Mouse (Mus musculus) intestine, embryonic 16.5 days (tissue): ENCODE measurements at regions not wholly inside any gene's neighbourhood (a gene's known extent, or its start where the extent isn't known, plus 50 kb on each side); places are given as distances from the start of the nearest gene placed in this dataset.

Experiments used
- ATAC-seq: fragments of 200-750 bp; cut with Nextera tagmentation; 2 replicates; pipeline ENCODE4 v1.8.0; 2017; ENCODE audit warnings: moderate TSS enrichment, moderate library complexity
- H3K27ac ChIP-seq: fragments of 300-500 bp; sonication (generic); 2 replicates; pipeline ENCODE4 v1.5.1; 2014; ENCODE audit warnings: mild to moderate bottlenecking, low read length
- H3K27me3 ChIP-seq: fragments of 300-500 bp; sonication (generic); replicated peaks from 2 replicates; pipeline ENCODE4 v1.6.1; 2014; ENCODE audit warnings: low read length, control low read depth, mixed read lengths; ENCODE audit not compliant: control insufficient read depth, insufficient read depth
- H3K36me3 ChIP-seq: fragments of 300-500 bp; sonication (generic); 2 replicates; pipeline ENCODE4 v1.6.1; 2014; ENCODE audit warnings: low read length, control low read depth; ENCODE audit not compliant: control insufficient read depth, insufficient read depth
- H3K4me1 ChIP-seq: fragments of 300-500 bp; sonication (generic); 2 replicates; pipeline ENCODE4 v1.6.1; 2014; ENCODE audit warnings: low read length, control low read depth, mixed read lengths; ENCODE audit not compliant: control insufficient read depth, insufficient read depth
- H3K4me2 ChIP-seq: fragments of 300-500 bp; sonication (generic); 2 replicates; pipeline ENCODE4 v1.6.1; 2014; ENCODE audit warnings: low read depth, low read length, control low read depth
- H3K4me3 ChIP-seq: fragments of 300-500 bp; sonication (generic); 2 replicates; pipeline ENCODE4 v1.5.1; 2014; ENCODE audit warnings: mild to moderate bottlenecking, low read length
- H3K9ac ChIP-seq: fragments of 300-500 bp; sonication (generic); 2 replicates; pipeline ENCODE4 v1.6.1; 2014; ENCODE audit warnings: low read depth, low read length
- H3K9me3 ChIP-seq: fragments of 300-500 bp; sonication (generic); 2 replicates; pipeline ENCODE4 v1.6.1; 2016; ENCODE audit warnings: low read length, control low read depth; ENCODE audit not compliant: control insufficient read depth
- WGBS: fragments of 180-500 bp; shearing (Covaris S2); extraction: QIAGEN DNeasy Blood & Tissue Kit; methylation state at CpG from one replicate; pipeline ENCODE4 v1.1.7; 2014; 5-methylcytosine and 5-hydroxymethylcytosine counted together

GRCm38 (mm10) chr3:150493433-150494045, 944.1 kb upstream of the Adgrl4 start:
- Histone ChIP-seq H3K27me3 (no peaks in the 10 kb centered on the region), H3K4me2 (no peak overlapping the region), H3K9ac (no peak overlapping the region), H3K4me3 (no peak overlapping the region), H3K9me3 (no peaks in the 10 kb centered on the region), H3K27ac (no peak overlapping the region), H3K36me3 (no peaks in the 10 kb centered on the region), H3K4me1 (no peaks in the 10 kb centered on the region)
- 68% methylated on average over 2 of the region's 2 CpGs for WGBS
- ATAC-seq, result no peak

DNA sequence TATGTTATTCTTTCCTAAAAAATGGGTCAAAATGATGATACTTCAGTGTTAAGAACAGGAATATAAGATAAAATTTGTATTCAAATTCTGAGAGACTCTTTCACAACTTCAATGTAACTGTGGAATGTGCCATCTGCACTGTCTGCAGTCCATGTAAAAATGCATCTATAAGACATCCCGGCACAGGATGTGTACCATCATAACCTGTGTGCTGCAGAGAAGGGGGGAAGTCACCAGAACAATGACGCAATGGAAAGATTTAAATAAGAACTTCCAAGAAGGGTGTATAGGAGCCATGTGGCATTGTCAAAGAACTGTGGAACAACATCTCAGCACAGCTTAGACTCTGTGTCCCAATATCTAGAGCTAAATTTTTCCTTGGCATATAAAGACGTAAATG, 906.7 kb upstream of the Adgrl4 start:
- H3K36me3 ChIP-seq, result no peaks in the 10 kb centered on the region
- no peaks in the 10 kb centered on the region for H3K4me1 ChIP-seq
- H3K4me3 ChIP-seq, result no peak overlapping the region
- 93% methylated on average over 3 of the region's 3 CpGs for WGBS
- H3K9ac ChIP-seq, result no peak overlapping the region
- H3K27me3 ChIP-seq, result no peaks in the 10 kb centered on the region
- H3K9me3 ChIP-seq, result no peaks in the 10 kb centered on the region
- no peak overlapping the region for H3K27ac ChIP-seq
- no peak overlapping the region for H3K4me2 ChIP-seq
- no peak for ATAC-seq

DNA sequence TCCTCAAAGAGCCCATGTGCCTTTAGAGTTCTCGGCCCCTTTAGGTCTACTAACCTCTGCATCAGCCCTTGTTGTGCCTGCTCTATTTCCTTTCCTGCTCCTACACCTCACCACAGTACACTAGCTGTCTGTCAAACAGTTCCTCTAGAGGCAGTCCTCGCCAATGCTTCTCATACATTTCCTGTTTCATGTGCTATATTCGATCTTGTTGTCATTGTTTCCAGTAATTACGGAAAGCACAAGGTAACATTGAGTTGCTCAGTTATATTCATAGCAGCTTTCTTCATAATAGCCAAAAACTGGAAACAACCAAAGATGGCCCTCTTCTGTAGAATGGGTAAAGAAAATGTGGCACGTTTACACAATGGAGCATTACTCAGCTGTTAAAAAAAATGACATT, 894.6 kb upstream of the Adgrl4 start:
- Histone ChIP-seq H3K9ac (no peak overlapping the region), H3K27ac (no peak overlapping the region), H3K36me3 (no peaks in the 10 kb centered on the region), H3K4me1 (no peaks in the 10 kb centered on the region), H3K9me3 (no peaks in the 10 kb centered on the region), H3K4me2 (no peak overlapping the region), H3K4me3 (no peak overlapping the region), H3K27me3 (no peaks in the 10 kb centered on the region)
- WGBS, result 83% methylated on average over 5 of the region's 5 CpGs
- ATAC-seq, result no peak

GRCm38 (mm10) chr3:150588474-150588873, 849.2 kb upstream of the Adgrl4 start:
- Histone ChIP-seq H3K9me3 (no peaks in the 10 kb centered on the region), H3K27ac (no peak overlapping the region), H3K36me3 (no peaks in the 10 kb centered on the region), H3K4me1 (no peaks in the 10 kb centered on the region), H3K9ac (no peak overlapping the region), H3K4me3 (no peak overlapping the region), H3K4me2 (no peak overlapping the region), H3K27me3 (no peaks in the 10 kb centered on the region)
- no peak for ATAC-seq
- WGBS, result 42% methylated on average over 1 of the region's 1 CpGs

- Histone ChIP-seq H3K36me3 (no peaks in the 10 kb centered on the region), H3K4me2 (no peak overlapping the region), H3K4me3 (no peak overlapping the region), H3K27me3 (no peaks in the 10 kb centered on the region), H3K9ac (no peak overlapping the region), H3K9me3 (no peaks in the 10 kb centered on the region), H3K27ac (no peak overlapping the region), H3K4me1 (no peaks in the 10 kb centered on the region)
- 90% methylated on average over 2 of the region's 2 CpGs for WGBS
- ATAC-seq, result no peak
Observed at GRCm38 (mm10) chr3:150590978-150591377, 846.7 kb upstream of the Adgrl4 start.

GRCm38 (mm10) chr3:150603400-150604095, 834.1 kb upstream of the Adgrl4 start:
- H3K36me3 ChIP-seq, result no peaks in the 10 kb centered on the region
- no peak overlapping the region for H3K9ac ChIP-seq
- no peaks in the 10 kb centered on the region for H3K27me3 ChIP-seq
- ATAC-seq, result no peak
- no peaks in the 10 kb centered on the region for H3K9me3 ChIP-seq
- H3K4me1 ChIP-seq, result no peaks in the 10 kb centered on the region
- H3K4me3 ChIP-seq, result no peak overlapping the region
- no peak overlapping the region for H3K4me2 ChIP-seq
- H3K27ac ChIP-seq, result no peak overlapping the region
- WGBS, result 78% methylated on average over 2 of the region's 2 CpGs

- H3K27ac ChIP-seq, result peak overlapping the region; percentile 33
- no peaks in the 10 kb centered on the region for H3K9me3 ChIP-seq
- 0 out of 2 replicates have a peak overlapping the region, but pooled peaks have one; percentile 7 for H3K4me2 ChIP-seq
- no peaks in the 10 kb centered on the region for H3K36me3 ChIP-seq
- no peak overlapping the region for H3K9ac ChIP-seq
- WGBS, result 51% methylated on average over 15 of the region's 15 CpGs
- no peaks in the 10 kb centered on the region for H3K27me3 ChIP-seq
- H3K4me3 ChIP-seq, result no peak overlapping the region
- no peaks in the 10 kb centered on the region for H3K4me1 ChIP-seq
- ATAC-seq, result peak; percentile 81
Observed at GRCm38 (mm10) chr3:150610681-150611101, 827.0 kb upstream of the Adgrl4 start.

GRCm38 (mm10) chr3:150637544-150637943, 800.1 kb upstream of the Adgrl4 start:
- no peak overlapping the region for H3K4me2 ChIP-seq
- no peaks in the 10 kb centered on the region for H3K4me1 ChIP-seq
- H3K4me3 ChIP-seq, result no peak overlapping the region
- no peaks in the 10 kb centered on the region for H3K36me3 ChIP-seq
- peak; percentile 87 for ATAC-seq
- no peak overlapping the region for H3K27ac ChIP-seq
- H3K27me3 ChIP-seq, result no peaks in the 10 kb centered on the region
- H3K9ac ChIP-seq, result no peak overlapping the region
- H3K9me3 ChIP-seq, result no peaks in the 10 kb centered on the region
- 71% methylated on average over 3 of the region's 3 CpGs for WGBS

DNA sequence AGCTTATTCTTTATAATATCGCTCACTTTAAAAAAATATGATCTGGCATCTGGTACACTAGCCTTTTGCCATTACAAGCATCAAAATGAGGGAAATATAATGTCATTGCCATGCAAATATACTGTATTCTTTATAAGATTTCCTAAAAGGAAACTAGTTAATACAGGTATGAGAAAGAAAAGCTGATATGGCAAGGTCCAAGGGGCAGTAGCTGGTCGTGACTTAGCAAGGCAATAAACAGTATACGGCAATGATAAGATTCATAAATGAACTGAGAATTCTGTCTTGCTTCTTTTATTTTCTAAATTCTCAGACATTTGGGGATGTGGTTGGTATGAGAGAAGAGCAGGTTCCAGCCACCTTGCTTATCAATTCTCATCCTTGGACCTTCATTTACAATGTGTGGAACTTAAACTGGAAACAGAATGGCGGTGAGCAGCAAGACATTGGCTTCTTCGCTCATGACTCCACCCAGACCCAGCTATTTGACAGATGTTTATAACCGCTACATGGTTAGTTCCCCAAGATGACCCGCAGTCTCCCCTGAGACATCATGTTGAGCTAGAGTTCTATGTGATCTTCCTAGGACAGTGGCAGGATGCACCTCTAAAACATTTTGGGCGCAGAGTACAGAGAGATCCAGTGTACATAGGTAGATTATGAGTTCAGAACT, 797.5 kb upstream of the Adgrl4 start:
- WGBS, result 81% methylated on average over 8 of the region's 8 CpGs
- peak; percentile 91 for ATAC-seq

More for the DNA sequence above, 797.5 kb upstream of the Adgrl4 start:
- H3K4me2 ChIP-seq, result no peak overlapping the region
- H3K4me3 ChIP-seq, result no peak overlapping the region
- no peaks in the 10 kb centered on the region for H3K4me1 ChIP-seq
- no peaks in the 10 kb centered on the region for H3K9me3 ChIP-seq
- no peaks in the 10 kb centered on the region for H3K36me3 ChIP-seq
- no peak overlapping the region for H3K27ac ChIP-seq
- no peak overlapping the region for H3K9ac ChIP-seq
- no peaks in the 10 kb centered on the region for H3K27me3 ChIP-seq
